Mouse (Mus musculus): ENCODE data around the gene Neil3. TPM values are rescaled to one million over a fixed set of nuclear protein-coding genes. Genes with fewer than 3 reads are reported as not detected.

Neil3 gene
- polyA plus RNA-seq (2015; fragmentation: Nextera tagmentation; extraction: Ambion mirVana), result 23.8 and 26.0 TPM in 2 replicates

- 2% methylated on average over 26 of the region's 26 CpGs for WGBS
- ATAC-seq (ENCODE audit: low FRiP score, low read depth), result peak; percentile 99
- H3K27me3 ChIP-seq, result no peaks in the 10 kb centered on the region
- no peaks in the 10 kb centered on the region for H3K9me3 ChIP-seq
- H3K4me3 ChIP-seq, result peak within 1 kb of the TSS; percentile 66
- H3K27ac ChIP-seq, result peak within 1 kb of the TSS; percentile 48
- H3K9ac ChIP-seq, result peak within 1 kb of the TSS; percentile 69
- H3K4me2 ChIP-seq (replicated peaks), result peak within 1 kb of the TSS; percentile 95
- H3K36me3 ChIP-seq, result no peaks in the 10 kb centered on the region
- H3K4me1 ChIP-seq, result peaks cover 17% of the 10 kb centered on the region
Observed at GRCm38 (mm10) chr8:53638495-53639171, at the start of gene Neil3. Neil3 (minus strand) TSS chr8:53639065.

DNA sequence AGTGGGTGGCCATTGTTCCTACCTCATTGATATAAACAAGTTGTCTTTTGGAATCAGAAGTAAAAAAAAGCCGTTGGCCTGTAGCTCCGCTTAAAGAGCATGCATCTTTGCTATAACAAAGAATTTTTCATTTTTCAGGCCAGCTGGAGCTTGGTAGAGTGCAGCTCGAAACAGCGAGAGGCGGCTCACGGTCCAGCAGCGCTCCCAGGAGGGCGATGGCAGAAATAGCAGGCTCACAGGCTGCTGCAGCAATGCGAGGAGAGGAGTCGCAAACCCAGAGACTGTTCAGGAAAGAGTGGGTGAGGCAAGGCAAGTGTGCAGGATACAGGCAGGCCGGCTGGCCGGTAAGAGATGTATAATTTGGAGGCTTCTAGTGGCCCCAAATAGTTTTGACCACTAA is 42.0 kb upstream of the Neil3 start:
- H3K36me3 ChIP-seq, result no peaks in the 10 kb centered on the region
- H3K27me3 ChIP-seq, result no peaks in the 10 kb centered on the region
- H3K9me3 ChIP-seq, result no peaks in the 10 kb centered on the region; the same call in 1 of the 2 replicates
- no peak overlapping the region for H3K4me2 ChIP-seq (replicated peaks)
- no peaks in the 10 kb centered on the region for H3K4me1 ChIP-seq
- H3K4me3 ChIP-seq, result no peak overlapping the region
- H3K27ac ChIP-seq, result no peak overlapping the region
- no peak overlapping the region for H3K9ac ChIP-seq
- peak; percentile 75; the same call in 1 of the 2 replicates for ATAC-seq (ENCODE audit: low FRiP score, low read depth)
- 23% methylated on average over 12 of the region's 12 CpGs for WGBS

GRCm38 (mm10) chr8:53663946-53664345 is 25.1 kb upstream of the Neil3 start:
- H3K4me3 ChIP-seq, result no peak overlapping the region
- H3K4me2 ChIP-seq (replicated peaks), result no peak overlapping the region
- no peak overlapping the region for H3K9ac ChIP-seq
- no peak overlapping the region for H3K27ac ChIP-seq
- 36% methylated on average over 4 of the region's 4 CpGs for WGBS
- H3K4me1 ChIP-seq, result no peaks in the 10 kb centered on the region
- ATAC-seq (ENCODE audit: low FRiP score, low read depth), result no peak
- no peaks in the 10 kb centered on the region for H3K27me3 ChIP-seq
- no peaks in the 10 kb centered on the region for H3K9me3 ChIP-seq
- H3K36me3 ChIP-seq, result no peaks in the 10 kb centered on the region

GRCm38 (mm10) chr8:53661436-53661835 is 22.6 kb upstream of the Neil3 start:
- Histone ChIP-seq H3K36me3 (no peaks in the 10 kb centered on the region), H3K9me3 (no peaks in the 10 kb centered on the region), H3K27me3 (no peaks in the 10 kb centered on the region), H3K4me1 (no peaks in the 10 kb centered on the region), H3K4me2 (replicated peaks) (no peak overlapping the region), H3K4me3 (no peak overlapping the region), H3K27ac (no peak overlapping the region), H3K9ac (no peak overlapping the region)
- WGBS, result 87% methylated on average over 3 of the region's 3 CpGs
- no peak for ATAC-seq (ENCODE audit: low FRiP score, low read depth)

DNA sequence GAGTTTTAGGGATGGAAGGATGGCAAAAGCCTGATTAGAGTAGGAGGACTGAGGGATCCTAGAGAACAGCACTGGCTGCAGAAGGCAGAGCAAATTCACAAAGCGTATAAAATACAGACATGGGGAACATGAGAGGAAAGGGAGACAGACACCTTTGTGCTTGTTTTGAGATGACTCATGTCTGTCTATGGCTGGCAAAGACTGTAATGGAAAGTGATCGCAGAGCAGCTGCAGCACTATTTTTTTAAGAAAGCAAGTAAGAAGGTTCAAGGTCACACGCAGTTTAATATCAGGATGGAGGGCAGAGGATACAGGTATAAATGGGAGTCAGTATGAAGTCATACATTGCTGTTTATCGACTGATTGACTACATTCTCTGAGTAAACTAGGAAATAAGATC is 8.2 kb downstream of the Neil3 start:
- 83% methylated on average over 4 of the region's 4 CpGs for WGBS

GRCm38 (mm10) chr8:53628864-53629415 is 9.9 kb downstream of the Neil3 start:
- no peaks in the 10 kb centered on the region for H3K27me3 ChIP-seq
- WGBS, result 91% methylated on average over 4 of the region's 4 CpGs

More for the DNA sequence above, 8.2 kb downstream of the Neil3 start:
- no peak overlapping the region for H3K4me2 ChIP-seq (replicated peaks)
- no peaks in the 10 kb centered on the region for H3K4me1 ChIP-seq
- no peak overlapping the region for H3K9ac ChIP-seq
- no peaks in the 10 kb centered on the region for H3K27me3 ChIP-seq
- no peaks in the 10 kb centered on the region for H3K36me3 ChIP-seq
- H3K9me3 ChIP-seq, result no peaks in the 10 kb centered on the region
- no peak overlapping the region for H3K4me3 ChIP-seq
- no peak overlapping the region for H3K27ac ChIP-seq
- no peak for ATAC-seq (ENCODE audit: low FRiP score, low read depth)

GRCm38 (mm10) chr8:53623425-53623824 is 15.4 kb downstream of the Neil3 start:
- Histone ChIP-seq H3K4me3 (no peak overlapping the region), H3K9me3 (no peaks in the 10 kb centered on the region), H3K27me3 (no peaks in the 10 kb centered on the region), H3K4me2 (replicated peaks) (no peak overlapping the region), H3K36me3 (no peaks in the 10 kb centered on the region), H3K27ac (no peak overlapping the region), H3K4me1 (no peaks in the 10 kb centered on the region), H3K9ac (no peak overlapping the region)
- ATAC-seq (ENCODE audit: low FRiP score, low read depth), result no peak
- 74% methylated on average over 3 of the region's 3 CpGs for WGBS

More at GRCm38 (mm10) chr8:53628864-53629415, 9.9 kb downstream of the Neil3 start:
- Histone ChIP-seq H3K4me3 (no peak overlapping the region), H3K27ac (no peak overlapping the region), H3K4me1 (no peaks in the 10 kb centered on the region), H3K9me3 (no peaks in the 10 kb centered on the region), H3K4me2 (replicated peaks) (no peak overlapping the region), H3K36me3 (no peaks in the 10 kb centered on the region), H3K9ac (no peak overlapping the region)
- ATAC-seq (ENCODE audit: low FRiP score, low read depth), result no peak

- 98% methylated on average over 3 of the region's 3 CpGs for WGBS
- ATAC-seq (ENCODE audit: low FRiP score, low read depth), result no peak
- H3K36me3 ChIP-seq, result no peaks in the 10 kb centered on the region
Observed at GRCm38 (mm10) chr8:53619196-53619595, 19.7 kb downstream of the Neil3 start.

GRCm38 (mm10) chr8:53614288-53614646 is 24.6 kb downstream of the Neil3 start:
- Histone ChIP-seq H3K9ac (no peak overlapping the region), H3K27ac (no peak overlapping the region), H3K9me3 (no peaks in the 10 kb centered on the region), H3K27me3 (no peaks in the 10 kb centered on the region), H3K4me2 (replicated peaks) (no peak overlapping the region), H3K36me3 (no peaks in the 10 kb centered on the region), H3K4me3 (no peak overlapping the region), H3K4me1 (peaks cover 12% of the 10 kb centered on the region)
- WGBS, result 92% methylated on average over 8 of the region's 8 CpGs
- no peak for ATAC-seq (ENCODE audit: low FRiP score, low read depth)

More at GRCm38 (mm10) chr8:53619196-53619595, 19.7 kb downstream of the Neil3 start:
- H3K4me3 ChIP-seq, result no peak overlapping the region
- H3K4me2 ChIP-seq (replicated peaks), result no peak overlapping the region
- no peaks in the 10 kb centered on the region for H3K27me3 ChIP-seq
- no peak overlapping the region for H3K9ac ChIP-seq
- H3K27ac ChIP-seq, result no peak overlapping the region
- no peaks in the 10 kb centered on the region for H3K9me3 ChIP-seq
- H3K4me1 ChIP-seq, result no peaks in the 10 kb centered on the region

GRCm38 (mm10) chr8:53613577-53614287 is 25.1 kb downstream of the Neil3 start:
- Histone ChIP-seq H3K4me1 (peaks cover 12% of the 10 kb centered on the region), H3K9ac (no peak overlapping the region), H3K4me2 (replicated peaks) (no peak overlapping the region), H3K4me3 (no peak overlapping the region), H3K36me3 (no peaks in the 10 kb centered on the region), H3K27me3 (no peaks in the 10 kb centered on the region), H3K27ac (no peak overlapping the region), H3K9me3 (no peaks in the 10 kb centered on the region)
- no peak for ATAC-seq (ENCODE audit: low FRiP score, low read depth)
- 92% methylated on average over 7 of the region's 7 CpGs for WGBS

DNA sequence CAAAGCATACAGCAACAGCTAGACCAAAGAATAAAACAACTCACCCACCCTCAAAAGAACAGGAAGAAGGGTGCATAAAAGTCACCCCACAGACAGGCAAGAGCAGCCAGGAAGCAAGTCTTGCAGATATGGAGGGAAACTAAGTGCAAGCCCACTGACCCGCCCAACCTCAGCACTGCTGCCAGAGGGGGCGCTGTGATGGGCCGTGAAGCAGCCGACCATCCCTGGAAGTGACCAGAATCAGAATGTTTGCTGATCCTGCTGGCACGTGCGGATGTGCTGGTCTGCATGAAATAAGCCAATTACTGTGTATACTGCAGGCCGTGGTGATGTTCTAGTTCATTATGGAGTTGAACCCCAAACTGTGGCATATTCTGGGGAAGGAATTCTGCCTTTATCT is 26.6 kb downstream of the Neil3 start:
- 77% methylated on average over 7 of the region's 7 CpGs for WGBS
- Histone ChIP-seq H3K9ac (no peak overlapping the region), H3K4me3 (no peak overlapping the region), H3K27me3 (no peaks in the 10 kb centered on the region), H3K36me3 (no peaks in the 10 kb centered on the region; the same call in 1 of the 2 replicates), H3K9me3 (no peaks in the 10 kb centered on the region), H3K4me2 (replicated peaks) (no peak overlapping the region), H3K27ac (no peak overlapping the region), H3K4me1 (peaks cover 12% of the 10 kb centered on the region)
- ATAC-seq (ENCODE audit: low FRiP score, low read depth), result no peak

DNA sequence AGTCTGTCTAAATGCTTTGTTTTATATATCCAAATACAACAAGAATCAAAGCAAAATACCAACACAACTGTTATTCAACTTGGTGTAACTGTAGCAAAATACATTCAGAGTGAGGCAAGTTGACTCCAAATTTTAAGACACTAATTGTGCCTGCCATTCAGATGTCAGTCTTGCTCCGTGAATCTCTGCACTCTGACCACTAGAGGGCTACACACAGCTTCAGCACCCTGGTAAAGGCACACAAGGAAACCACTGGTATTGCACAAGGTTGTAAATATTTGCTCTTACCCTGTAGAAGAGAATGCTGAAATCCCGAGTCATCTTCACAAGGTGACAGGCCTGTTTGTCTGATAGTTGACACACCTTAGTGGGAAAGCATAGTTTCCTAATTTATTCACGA is 31.8 kb downstream of the Neil3 start:
- Histone ChIP-seq H3K9ac (no peak overlapping the region), H3K36me3 (peaks cover 3% of the 10 kb centered on the region), H3K27ac (no peak overlapping the region), H3K27me3 (no peaks in the 10 kb centered on the region), H3K4me1 (peaks cover 12% of the 10 kb centered on the region), H3K4me2 (replicated peaks) (no peak overlapping the region), H3K4me3 (no peak overlapping the region), H3K9me3 (no peaks in the 10 kb centered on the region)
- WGBS, result 41% methylated on average over 3 of the region's 3 CpGs
- ATAC-seq (ENCODE audit: low FRiP score, low read depth), result no peak

Measured in limb, embryonic 13.5 days (tissue).